Mouse (Mus musculus) lung, postnatal 36 days (tissue): ENCODE results near the gene Rnf145.
"Not testable (repeated sequence)": the region's sequence is repeated elsewhere in the genome, so short reads cannot be mapped to it uniquely, and the experiment has no call there.

ENCODE experiments used
- DNase-seq: peaks from one replicate; pipeline ENCODE4 v3.0.0; 2022; ENCODE audit warnings: mixed read lengths

The Rnf145 gene

DNA sequence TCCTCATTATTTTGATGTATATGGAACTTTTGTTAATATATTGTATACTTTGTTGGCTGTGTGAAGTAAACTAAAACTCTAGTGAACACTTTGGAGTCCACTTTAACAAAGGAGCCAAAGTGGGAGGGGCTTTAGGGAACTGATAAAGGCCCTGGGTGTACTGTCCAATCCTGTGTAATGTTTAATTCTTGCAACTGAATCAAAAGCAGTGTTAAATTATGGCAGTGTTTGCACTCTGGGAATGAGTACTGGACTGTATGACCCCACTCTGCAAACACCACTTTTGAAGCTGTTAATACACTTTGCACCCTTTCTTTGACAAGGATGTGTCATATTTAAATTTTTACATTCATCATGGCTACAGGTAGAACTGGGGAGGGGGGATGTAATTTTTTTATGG lies 46.2 kb downstream of the Rnf145 start:
- DNase-seq, result no peak

DNA sequence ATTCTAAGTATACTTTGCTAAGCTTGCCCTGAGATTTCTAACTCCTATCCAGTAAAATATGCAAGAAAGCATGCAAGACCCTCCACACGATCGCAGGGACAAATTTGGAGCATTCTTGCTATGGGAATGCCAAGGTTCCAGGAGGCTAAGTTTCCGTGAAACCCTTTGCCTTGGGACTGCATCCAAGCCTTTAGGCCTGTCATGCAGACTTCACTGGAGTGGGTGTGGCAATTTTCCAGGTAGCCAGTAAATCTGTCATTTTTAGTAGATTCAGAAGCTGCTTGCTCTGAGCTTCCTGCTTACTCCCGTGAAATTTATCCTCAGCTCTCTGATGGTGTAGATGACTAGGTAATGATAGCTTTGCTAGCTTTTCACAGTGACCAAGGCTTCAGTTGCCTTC lies 51.6 kb downstream of the Rnf145 start:
- not testable (repeated sequence) for DNase-seq

DNA sequence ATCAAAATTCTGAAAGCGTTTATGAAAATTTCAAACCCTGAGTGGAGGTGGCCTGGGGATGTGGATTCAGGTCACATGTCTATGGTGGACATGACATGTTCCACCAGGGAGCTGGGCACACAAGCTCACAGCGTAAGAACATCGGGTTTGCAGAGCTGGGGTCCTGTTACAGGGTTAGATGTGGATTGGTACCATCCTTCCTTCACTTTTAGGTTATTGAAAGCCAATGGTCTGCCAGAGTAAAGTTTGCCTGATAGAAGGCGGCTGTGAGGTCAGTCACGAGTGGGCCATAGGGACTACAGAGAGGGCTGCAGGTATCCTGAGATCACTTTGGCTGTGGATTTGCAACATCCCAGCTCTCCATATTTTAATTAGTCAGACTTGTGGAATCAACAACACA lies 54.0 kb downstream of the Rnf145 start:
- DNase-seq, result no peak

GRCm38 (mm10) chr11:44573396-44573795 lies 54.6 kb downstream of the Rnf145 start:
- DNase-seq, result no peak

DNA sequence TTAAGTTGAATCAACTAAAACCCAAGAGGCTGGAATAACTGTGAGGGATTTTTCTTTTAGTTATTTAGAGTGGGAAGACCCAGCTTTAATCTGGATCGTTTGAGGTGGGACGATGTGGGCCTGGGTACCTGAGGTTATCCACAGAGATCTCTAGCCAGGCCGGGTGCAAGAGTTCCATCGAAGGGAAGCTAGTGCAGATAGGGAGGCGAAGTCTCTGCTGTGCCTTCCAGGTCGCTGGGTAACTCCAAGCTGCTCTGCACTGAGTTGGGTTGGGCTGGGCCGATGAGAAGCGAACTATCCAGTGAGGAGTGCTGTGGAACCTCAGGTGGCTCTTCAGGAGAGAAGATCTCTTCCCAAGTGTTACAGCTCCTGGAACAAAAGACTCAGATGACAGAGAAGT lies 55.6 kb downstream of the Rnf145 start:
- no peak for DNase-seq

DNA sequence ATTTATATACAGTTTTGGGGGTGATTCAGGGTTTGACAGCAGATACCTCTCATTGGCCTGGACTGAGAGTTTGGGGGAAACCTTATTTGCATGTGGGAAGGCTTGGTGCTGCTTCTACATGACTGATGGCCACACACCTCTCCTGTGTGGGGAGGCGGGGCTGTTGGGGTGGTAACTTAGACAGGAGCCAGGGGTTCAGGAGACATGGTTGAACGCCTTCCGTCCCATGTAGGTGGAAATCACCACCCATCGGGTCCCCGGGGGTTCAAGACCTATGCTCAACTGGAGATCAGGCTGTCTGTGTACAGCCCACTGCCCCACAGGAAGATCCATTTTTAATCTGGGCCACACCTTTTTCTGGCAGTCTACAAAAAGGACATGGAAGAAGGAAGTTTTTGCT lies 56.1 kb downstream of the Rnf145 start:
- DNase-seq, result peak; percentile 43

DNA sequence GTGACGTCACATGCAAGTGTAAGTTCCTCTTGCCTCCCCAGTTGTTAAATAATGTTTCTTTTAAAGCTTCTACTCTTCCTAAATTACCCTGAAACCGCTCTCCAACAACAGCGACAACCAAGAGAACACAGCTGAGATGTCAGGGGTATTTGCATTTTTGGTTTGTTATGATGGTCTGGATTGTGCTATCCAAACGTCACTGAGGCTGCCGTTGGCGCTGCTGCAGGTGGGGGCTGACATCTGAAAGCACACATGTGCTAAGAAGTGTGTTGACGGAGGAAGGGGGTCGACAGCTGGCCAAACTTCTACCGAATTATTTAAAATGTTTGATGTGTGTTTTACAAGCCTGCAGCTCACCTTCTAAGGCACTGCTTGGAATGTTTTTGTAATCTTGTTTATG lies 59.1 kb downstream of the Rnf145 start:
- DNase-seq, result no peak

- peak; percentile 90 for DNase-seq
These were observed 62.5 kb downstream of the Rnf145 start for GRCm38 (mm10) chr11:44581277-44581683.

GRCm38 (mm10) chr11:44586047-44586696 lies 67.4 kb downstream of the Rnf145 start:
- peak; percentile 87 for DNase-seq

DNA sequence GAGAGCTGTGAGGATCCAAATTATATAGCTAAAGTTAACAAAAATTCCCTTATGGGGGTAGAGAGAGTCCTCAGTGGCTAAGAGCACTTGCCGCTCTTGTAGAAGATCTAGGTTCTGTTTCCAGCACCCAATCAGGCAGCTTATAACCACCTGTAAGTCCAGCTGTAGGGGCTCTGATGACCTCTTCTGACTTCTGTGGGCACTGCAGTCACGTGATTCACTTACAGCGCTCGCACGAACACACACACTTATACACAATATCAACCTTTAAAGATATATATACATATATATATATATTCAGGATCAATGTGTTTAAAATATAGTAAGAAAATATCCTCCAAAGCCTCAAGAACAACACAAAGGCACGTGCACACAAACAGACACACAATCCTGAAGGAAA lies 74.3 kb downstream of the Rnf145 start:
- DNase-seq, result no peak

GRCm38 (mm10) chr11:44594768-44595167 lies 76.0 kb downstream of the Rnf145 start:
- no peak for DNase-seq

DNA sequence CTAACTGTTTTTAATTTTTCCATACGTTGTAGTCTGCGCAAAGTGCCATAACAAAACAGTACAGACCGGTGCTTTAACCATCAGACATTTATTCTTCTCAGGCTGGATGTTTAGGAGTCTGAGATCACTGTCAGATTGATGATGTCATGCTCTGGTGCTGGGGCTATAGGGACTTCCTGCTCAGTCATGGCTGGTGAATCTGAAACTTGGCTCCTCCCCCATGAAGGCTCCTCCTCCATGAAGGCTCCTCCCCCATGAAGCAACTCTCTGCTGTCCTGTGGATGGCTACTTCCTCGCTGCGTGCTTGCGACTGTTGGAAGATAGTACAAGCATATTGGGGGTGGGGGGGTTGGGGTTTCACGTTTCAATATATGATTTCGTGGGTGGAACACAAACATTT lies 88.1 kb downstream of the Rnf145 start:
- no peak for DNase-seq

- no peak for DNase-seq
These were observed 89.9 kb downstream of the Rnf145 start for GRCm38 (mm10) chr11:44608646-44609045.

DNA sequence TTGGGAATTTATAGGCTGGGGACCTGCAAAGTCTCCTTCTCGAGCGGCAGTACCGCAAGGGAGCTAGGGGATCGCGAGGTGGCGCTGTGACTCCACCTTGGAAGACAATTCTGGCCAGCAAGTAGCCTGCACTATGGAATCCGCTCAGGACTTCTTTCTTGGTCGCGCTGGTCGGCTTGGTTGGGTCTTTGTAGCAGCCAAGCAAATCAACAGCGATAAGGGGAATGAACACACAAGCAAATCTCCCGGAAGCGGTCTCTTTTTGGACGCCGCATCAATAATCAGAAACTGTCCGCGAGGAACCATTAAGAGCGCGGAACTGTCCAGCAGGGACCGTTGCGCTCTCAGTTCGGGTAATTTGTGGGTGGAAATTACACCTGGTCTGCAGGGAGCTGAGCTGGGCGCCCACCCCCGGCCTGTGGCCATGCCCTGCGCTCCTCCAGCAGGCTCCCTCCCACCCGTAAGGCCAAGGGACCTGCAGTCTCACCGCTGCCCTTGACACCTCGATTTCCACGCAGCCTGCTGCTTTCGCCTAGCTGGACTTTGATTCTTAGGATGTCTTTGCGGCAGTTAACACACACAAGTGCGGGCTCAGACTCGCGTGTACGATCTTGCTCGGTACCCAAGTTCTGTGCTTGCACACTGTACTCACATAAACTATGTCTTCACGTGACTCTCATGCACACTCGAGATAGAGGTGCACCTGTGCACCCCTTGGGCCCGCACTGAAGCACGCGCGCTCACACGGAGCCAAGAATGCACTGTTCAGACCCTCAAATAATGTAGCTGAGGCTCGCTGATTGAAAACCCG lies 92.4 kb downstream of the Rnf145 start:
- peak; percentile 88 for DNase-seq

- DNase-seq, result no peak
These were observed 93.4 kb downstream of the Rnf145 start for GRCm38 (mm10) chr11:44612156-44612555.

DNA sequence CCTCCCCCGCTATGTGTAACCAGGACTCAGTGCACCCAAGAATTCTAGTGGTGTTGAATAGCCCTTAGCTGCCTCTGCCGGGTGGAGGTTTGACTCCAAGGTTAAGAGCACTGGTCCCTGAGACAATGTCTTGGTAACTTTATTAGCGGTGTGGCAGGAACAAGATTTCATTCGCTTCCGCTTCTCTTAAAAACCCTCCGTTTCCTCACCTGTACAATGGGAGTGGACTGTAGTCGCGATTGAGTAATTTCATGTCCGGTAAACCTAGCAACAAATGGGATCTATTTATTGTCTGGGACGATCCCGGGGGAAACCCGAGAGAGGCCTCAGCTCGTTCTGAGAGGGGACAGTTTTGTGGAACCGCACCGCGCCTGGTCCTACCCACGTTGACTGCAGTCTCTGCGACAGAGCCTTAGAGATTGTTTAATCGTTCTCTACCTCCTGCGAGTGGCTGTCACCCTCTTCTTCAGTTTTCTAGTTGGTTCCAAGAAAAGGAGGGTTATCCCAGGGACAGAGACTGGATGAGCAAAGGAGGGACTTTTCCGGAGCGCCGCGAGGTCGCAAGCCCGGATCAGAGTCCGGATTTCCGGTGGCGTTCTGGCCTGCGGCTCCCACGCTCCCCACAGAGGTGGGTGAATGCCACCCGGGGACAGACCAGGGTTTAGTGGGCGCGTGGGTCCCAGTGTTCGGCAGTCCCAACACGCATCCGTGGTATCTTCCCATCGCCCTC lies 94.1 kb downstream of the Rnf145 start:
- peak; percentile 16 for DNase-seq

GRCm38 (mm10) chr11:44613411-44614180 lies 94.8 kb downstream of the Rnf145 start:
- no peak for DNase-seq
